Mouse (Mus musculus) cerebellum, postnatal 14 days (tissue): ENCODE data around the gene Sap18b.
"Not testable (repeated sequence)": the region's sequence is repeated elsewhere in the genome, so short reads cannot be mapped to it uniquely, and the experiment has no call there.

ENCODE experiments used
- DNase-seq, 2 experiments: peaks; one replicate each; pipeline ENCODE4 v3.0.0; 2021; ENCODE audit warnings: mixed read lengths in 2 of 2

Sap18b gene

DNA sequence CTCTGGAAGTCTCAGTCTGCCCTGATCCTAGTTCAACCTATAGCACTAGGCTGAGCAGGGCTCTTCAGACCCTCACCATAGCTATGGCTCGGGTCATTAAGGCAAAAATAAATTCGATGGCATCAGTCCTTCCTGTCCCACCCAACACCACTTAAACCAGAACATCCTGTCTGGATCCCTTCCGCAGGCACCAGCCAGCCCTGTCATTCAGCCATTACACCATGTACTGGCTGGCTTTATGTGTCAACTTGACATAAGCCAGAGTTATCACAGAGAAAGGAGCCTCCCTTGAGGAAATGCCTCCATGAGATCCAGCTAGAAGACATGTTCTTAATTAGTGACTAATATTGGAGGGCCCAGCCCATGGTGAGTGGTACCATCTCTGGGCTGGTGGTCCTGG is 2.4 kb upstream of the Sap18b start:
- no peak for DNase-seq

DNA sequence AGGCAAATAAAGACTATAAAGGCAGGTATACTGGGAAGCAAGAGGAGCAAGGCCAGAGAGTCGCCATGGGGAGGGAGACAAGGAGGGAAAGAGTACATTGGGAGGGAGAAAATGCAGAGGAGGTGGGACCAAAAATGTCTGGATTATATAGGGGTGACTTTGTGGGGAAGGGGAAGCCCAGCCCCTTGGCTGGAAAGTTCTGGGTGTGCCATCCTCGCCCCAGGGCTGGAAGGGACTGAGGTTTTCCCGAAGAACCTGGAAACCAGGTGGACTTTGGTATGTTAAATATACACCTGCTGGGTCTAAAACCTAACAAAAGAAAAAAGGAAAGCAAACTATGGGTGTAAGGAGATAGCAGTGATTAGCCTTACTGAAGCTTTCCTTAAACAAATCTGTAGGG is 5.0 kb downstream of the Sap18b start:
- DNase-seq = no peak

DNA sequence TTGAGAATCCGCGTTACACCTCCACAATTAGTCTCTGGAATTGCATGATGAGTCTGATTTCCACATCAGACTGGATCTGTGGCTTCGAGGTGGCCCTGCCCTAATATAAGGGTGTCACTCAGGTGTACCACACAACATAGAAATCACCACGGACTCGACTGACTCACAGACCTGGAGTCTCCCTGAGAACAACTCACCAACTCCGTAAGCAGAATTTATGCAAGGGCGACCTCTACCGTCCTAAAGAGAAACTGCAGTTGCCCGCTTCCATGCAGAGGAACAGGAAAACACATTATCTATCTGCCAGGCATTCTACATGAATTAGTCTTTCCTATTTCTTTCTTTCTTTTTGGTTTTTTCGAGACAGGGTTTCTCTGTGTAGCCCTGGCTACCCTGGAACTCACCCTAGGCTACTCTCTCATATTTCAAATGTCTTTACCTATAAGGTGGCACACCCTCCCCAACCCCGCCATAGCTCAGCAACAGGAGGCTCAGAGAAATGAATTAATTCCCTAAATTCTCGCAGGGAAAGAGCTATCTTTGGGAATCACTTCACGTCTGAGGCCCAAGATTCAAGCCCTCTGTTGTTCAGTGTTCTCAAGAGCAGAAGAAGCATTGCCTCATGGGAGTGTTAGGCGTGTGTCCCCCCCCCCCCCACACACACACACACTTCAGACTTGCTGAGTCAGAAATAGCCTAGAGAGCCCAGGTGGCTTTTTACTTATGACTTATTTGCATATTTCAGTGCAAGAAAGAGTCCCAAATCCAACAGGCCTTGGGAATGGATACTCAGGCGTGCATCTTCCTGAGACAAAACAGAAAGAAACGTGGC is 7.7 kb downstream of the Sap18b start:
- DNase-seq = peak; percentile 90 to 91

DNA sequence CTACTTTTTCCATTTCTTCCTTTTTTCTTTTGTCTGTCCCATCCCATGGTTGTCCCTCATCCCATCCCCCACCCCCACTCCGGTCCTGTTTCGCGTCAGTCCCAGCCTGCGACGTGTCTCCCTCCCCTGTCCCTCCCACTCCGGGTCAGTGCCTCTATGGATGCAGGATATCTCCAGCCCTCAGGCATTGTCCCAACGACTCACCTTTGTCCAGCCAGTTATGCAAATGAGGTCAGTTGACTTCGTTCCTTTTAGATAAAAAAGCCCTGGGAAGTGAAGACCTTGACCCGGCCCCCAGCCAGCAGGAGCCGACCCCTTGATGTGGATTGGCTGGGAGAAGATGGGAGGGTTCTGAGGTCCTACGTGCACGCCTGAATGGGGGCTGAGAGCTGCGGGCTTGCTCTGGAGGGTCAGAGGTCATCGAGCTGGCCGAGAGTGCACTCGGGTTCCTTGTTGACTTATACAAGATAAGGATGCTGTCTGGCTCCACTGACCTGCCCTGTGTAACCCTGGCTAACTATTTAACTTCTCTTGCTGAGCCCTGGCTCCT is 8.4 kb downstream of the Sap18b start:
- DNase-seq = no peak

DNA sequence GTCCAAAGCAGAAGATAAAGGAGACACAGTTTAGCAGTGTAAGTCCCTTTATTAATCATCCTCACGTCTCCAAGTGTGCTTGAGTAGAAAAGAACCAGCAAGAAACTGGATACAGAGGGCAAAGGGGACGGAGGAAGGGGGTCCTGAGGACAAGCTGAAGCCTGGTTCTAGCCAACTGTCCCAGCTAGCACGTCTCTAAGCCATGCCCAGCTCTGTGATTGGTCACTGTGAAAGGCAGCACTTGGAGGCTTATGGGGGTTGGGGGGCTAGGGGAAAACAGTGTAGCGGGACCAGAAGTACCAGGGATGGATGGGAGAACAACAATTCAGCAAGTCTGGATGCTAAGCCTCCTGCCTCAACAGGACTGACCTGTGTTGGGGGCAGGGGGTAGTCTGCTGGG is 10.7 kb downstream of the Sap18b start:
- DNase-seq = no peak

DNA sequence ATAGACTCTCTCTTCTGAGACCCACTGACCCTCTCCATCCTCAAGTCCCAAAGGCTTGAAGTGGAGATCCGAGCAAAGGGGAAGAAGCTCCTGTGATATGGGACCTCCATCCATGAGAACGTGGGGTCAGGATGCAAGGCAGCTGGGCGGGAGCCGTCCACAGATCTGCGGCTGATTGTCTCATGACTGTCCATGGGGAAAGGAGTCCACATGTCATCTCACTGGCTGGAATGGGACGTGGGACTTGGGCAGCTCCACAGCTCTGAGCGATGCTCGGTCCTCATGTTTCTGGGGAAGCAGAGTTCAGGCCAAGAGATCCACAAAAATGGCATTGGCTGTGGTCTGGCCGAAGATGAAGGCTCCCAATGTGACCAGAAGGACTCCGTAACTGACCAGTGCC is 12.1 kb downstream of the Sap18b start:
- no peak for DNase-seq

DNA sequence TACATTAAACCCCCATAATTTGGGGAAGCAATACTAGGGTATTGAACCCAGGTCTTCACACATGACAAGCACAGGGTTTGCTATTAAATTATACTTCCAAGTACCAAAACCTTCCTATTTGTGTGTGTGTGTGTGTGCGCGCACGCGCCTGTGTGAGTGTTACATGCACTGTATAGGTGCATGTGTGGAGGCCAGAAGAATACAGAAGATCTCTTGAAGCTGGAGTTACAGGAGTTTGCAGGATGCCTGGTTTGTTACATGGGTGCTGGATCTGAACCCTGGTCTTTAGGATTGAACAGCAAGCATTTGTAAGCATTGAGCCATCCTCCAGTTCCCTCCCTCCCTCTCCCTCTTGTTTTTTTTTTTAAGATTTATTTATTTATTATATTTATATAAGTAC is 14.1 kb downstream of the Sap18b start:
- no peak for DNase-seq

DNA sequence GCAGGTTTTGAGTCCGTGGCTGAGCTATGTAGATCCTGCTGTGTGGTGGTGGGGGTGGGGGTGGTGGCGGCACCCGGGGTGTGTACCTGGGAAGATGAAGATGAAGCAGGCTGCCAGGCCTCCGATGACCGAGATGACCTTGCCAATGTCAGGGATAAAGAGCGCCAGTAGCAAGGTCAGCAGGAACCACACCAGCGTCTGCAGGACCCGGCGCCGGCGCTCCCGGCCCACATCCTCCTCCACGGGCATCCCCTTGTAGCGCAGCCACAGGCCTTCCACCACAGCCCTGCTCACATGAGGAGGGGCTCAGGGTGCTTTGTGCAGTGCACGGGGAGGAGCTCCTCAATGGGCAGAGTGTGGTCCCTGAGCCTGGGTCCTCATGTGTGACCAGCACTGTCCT is 16.3 kb downstream of the Sap18b start:
- DNase-seq = no peak

DNA sequence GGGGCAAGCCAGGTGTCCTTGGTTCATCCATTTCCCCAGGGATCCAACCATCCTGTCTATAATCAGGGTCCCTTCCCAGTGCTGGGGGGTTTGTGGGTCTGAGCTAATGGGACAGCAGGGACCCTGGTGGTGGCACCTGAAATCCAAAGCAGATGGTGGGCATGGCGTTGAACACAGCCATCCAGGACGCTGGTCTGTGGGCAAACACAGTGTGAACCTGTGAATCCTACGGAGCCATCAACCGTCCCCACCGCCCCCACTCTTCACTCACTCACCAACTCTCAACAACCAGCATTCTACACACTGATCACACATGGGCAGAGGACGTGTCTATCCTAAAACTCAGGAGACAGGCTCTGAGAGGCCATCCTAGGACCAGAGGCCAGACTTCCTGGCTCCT is 18.8 kb downstream of the Sap18b start:
- no peak for DNase-seq

DNA sequence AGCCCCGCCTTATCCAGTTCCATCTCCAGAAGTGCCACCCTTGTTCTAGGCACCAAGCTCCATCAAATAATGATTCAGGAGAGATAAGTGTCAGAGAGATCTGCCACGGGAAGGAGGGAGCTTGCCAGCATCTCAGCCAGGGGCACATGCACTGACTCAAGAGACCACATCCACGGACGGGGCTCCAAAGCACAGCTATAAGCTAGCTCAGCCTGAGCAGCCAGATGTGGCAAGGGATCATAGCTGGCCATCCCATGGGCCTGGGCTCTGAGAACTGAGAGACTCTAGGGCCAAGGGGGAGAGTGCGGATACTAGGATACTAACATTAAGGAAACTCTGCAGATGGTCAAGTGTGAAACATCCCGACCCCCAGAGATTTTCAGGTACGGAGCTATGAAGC is 19.9 kb downstream of the Sap18b start:
- DNase-seq = no peak

DNA sequence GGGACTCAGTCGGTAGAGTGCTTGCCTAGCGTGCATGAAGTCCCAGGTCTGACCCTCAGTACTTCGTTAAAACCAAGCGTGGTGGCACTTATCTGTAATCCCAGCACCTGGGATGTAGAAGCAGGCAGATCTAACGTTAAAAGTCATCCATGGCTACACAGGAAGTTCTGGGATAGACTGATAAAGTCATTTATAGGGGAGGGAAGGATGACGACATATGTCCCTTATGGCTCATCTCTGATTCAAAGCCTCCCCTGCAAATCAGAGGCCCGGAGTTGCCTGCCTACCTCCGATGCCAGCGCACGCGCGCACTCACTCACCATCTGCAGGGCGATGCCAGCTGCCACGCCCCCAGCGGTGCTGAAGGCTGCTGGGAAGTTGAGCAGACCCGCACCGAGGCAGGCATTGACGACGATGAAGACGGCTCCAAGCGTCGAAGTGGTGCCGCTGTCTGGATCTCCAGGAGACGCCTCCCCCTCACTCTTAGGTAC is 23.0 kb downstream of the Sap18b start:
- no peak for DNase-seq

DNA sequence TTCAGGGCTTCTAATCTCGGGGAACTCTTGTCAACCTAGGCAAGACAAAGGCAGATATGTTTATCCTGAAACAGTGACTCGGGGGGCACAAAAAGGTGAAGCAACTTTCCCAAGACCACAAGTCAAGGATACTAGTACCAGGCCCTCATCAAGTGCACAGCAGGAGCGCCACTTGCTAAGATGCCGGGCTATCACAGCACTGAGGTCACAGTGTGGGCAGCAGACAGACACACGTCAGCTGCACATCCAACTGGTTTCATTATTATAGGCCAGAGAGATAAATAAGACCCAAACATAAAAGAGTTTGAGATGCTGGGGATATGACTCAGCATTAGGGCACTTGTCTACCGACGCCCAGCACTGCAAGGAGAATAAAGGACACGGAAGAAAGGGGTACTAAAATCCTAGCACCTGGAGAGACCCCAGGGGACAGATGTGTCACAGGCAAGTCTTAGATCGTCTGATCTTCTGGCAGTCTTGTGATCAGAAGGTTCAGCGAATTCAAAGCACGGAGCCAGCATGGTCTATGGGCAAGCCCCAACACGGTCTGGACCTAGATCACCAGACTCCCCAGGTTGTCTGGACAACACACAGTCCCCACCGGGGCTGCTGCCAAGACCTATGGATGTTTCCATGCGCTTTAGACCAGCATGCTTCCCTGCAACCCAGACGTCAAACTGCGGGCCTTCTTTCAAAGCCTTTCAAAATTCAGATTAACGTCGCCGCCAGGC is 23.8 kb downstream of the Sap18b start:
- DNase-seq = no peak

DNA sequence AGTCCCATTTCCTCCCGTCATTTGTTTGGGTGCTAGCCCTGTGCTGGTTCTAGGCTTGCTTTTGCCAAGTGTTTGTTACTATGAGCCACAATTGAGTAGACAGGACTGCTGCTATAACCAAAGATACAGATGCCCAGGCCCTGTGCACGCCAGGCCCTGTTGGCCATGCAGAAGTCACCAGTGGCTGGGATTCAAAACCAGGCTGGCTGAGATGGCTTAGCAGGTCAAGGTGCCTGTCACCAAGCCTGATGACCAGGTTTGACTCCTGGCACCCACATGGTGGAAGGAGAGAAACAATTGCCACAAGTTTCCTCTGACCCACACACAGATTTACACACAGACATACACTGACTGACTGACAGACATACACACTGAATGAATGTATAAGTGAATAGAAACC is 25.2 kb downstream of the Sap18b start:
- no peak for DNase-seq

DNA sequence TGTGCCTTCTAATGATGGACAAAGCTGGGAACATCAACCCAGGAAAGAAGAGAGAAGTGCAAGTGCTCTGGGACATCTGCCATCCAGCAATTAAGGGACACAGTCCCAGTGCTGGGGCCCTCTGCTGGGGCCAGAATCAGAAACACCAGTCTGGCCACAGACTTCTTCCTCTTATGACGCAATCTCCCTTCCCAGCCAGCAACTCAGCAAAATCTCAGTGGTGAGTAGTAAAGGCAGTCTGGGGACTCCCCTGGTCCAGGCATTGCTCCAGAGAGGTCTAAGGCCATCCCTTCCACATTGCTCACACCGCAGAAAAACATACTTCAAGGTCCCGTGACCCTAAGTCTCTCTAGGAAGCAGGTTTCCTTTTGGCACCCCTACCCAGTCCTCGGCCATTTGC is 27.1 kb downstream of the Sap18b start:
- DNase-seq = peak; percentile 17 to 27

DNA sequence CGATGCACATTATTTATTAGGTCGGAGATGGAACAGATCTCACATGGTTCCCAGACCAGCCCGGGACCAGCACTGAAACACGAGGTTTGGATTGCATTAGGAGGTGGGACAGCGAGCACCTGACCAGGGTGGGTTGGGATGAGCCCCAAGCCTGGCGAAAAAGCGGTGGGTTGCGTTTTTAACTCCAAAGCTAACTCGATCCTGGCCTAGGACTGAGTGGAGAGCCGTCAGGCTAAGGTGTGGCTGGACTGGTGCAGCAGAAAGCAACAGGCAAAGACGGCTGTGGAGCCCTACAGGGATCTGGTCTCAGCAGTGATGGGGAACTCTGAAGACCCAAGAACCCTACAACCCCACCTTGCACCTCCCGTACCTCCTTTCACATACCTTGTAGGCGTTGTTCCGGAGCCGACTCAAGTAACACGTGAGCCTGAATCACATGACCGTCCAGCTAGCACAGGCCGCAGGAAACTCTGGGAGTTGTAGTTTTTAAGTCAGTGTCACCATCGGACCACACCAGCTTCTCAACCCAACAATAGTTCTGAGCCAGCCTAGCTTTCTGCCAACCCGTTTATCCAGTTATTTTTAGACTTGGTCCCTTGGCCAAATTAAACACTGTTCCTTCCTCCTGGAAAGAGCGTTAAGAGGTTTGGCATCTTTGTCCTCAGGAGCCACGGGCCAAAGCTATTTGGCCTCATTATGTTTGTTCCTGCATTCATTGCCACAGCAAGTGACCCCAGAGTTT is 28.1 kb downstream of the Sap18b start, which contains the start of gene Slc38a7:
Slc38a7 (minus strand) TSS at position 438 of the 742 bp plus-strand sequence.
- DNase-seq = peak; percentile 75 to 79

DNA sequence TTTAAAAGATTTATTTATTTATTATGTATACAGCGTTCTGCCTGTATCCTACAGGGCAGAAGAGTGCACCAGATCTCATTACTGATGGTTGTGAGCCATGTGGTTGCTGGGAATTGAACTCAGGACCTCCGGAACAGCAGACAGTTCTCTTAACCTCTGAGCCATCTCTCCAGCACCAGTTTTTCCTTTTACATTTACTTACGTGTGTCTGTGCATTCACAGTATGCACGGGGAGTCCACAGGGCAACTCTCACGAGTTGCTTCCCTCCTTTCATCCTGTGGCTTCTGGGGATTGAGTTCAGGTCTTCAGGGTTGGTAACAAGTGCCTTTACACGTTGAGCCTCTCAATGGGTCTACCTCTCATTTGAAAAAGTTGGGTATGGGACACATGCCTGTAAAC is 29.0 kb downstream of the Sap18b start:
- no peak for DNase-seq

DNA sequence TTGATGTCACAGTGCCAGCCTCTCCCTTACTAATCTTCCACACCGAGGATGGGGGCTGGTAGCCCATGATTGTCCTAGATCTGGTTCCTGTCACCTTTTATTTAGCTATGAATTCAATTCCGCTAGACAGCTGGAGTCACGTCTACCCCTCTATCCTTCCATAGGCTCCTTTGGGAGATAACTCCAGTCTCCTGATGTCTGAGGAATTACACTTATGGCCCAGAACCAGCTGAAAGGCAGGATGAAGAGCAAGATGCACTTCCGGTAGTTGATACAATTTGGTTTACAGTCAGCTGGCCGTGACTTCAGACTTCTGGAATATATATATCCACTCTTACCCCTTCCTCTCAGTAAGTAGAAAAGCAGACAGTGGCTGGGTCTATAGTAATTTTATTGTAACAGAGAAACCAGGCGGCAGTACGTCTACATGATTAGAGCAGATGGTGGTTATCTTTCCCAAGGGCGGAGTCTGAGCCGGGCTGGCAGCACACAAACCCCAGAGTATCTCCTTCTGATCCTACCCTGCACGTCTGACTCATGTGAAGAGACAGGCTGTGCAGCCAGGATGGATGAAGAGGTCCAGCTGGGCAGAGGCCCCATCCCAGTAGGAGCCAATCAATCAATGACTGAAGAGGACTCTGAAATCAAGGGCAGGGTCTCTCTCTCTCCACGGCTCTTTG is 38.8 kb downstream of the Sap18b start:
- not testable (repeated sequence) for DNase-seq

DNA sequence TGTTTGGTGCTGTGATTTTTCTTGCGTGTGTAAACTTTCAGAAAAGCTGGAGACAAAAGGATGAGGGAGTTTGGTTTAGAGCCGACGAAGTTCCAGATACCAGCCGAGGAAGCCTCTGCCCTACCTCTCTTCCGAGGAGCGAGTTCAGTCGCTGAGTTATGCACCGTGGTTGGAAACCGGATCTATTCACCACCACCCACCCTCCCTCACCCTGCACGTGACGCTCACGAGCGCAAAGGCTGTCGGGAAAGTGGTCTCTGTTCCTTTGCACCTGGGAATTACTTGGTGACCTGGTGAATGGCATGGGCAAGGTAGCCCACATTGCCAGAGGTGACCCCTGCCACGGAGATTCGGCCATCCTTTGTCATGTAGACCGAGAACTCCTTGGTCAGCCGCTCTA is 39.7 kb downstream of the Sap18b start:
- DNase-seq = not testable (repeated sequence)

DNA sequence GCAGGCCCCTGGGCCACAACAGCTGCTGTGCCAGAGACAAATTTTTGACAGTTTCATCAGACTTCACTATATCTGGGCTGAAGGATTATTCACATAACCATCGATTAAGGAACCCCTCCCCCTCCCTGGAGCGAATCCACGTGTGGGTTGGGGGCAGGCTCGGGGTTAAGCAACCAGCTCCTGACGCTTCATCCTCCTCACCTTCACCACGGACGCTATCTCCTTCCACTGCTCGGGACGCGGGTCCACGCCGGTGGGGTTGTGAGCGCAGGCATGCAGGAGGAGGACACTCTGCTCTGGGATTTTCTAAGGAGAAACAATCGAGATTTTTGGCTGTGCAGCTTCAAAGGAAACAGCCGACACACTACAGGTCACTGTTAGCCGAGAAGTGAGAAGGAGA is 46.5 kb downstream of the Sap18b start:
- DNase-seq = no peak

DNA sequence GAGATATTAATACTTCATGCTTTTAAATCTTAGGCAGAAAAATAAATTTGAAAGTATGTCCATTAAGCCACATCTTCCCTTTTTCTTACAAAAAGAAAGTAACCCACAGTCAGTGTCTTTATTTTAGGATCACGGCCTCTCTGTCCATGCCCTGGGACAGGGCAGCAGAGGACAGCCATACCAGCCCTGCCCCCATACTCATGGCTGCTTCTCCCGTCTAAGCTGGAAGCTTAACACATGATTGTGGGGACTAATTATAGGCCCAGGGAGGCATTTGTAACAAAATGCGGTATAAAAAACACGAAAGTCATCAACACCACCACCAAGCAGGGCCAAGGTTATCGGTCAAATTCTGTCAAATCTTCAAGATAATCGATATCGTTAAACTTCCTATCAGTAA is 50.1 kb downstream of the Sap18b start:
- no peak for DNase-seq
